Comparison of ENCODE assay signal across 23 mouse cellular contexts in the genomic region with DNA sequence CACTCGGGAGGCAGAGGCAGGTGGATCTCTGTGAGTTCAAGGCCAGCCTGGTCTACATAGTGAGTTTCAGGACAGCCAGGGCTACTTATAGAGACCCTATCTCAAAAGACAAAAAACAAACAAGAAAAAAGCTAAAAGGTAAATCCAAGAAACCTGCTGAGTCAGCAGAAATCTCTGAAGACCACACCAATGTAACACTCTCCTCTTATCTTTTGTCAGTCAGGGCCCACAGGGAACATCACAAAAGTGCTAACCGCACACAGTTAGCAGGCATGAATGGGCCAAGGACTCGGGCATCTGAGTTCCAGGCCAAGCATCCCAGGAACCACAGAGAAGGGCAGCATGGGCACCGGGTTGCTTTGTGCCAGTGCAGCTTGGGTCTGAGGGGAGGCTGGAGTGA. TPM values are rescaled to one million over a fixed set of nuclear protein-coding genes. Genes with fewer than 3 reads are reported as not detected.
"Had no signal": no experiment of that assay in that cellular context is flagged by ENCODE, and none has a peak within 500 bp of the region (broad histone marks: within the 10 kb centered on the region; RNA-seq: fewer than 3 reads in every experiment).

No protein-coding gene starts in this region.

- H3K4me1 ChIP-seq: heart, embryonic 13.5 days; heart, embryonic 15.5 days; hindbrain, embryonic 10.5 days; hindbrain, embryonic 12.5 days; intestine, embryonic 15.5 days; limb, embryonic 13.5 days; liver, embryonic 12.5 days had no signal

- H3K4me2 ChIP-seq: heart, embryonic 11.5 days; heart, embryonic 13.5 days; heart, embryonic 15.5 days; hindbrain, embryonic 12.5 days; hindbrain, embryonic 14.5 days; intestine, embryonic 15.5 days; limb, embryonic 13.5 days; limb, embryonic 15.5 days; liver, embryonic 12.5 days had no signal

- ATAC-seq: hindbrain, embryonic 16.5 days; inflammation-experienced regulatory T-cells, adult 6 months; intestine, embryonic 15.5 days; intestine, postnatal 0 days; liver, embryonic 12.5 days had no signal

- DNase-seq: gastrocnemius, adult 2 months; gastrocnemius, postnatal 10 days; gastrocnemius, postnatal 25 days; heart, adult 2 months; heart, postnatal 14 days; heart, postnatal 4 days; left cerebral cortex, postnatal 4 days had no signal

- H3K4me3 ChIP-seq: gastrocnemius, adult 2 months; heart, adult 2 months; heart, embryonic 13.5 days; heart, embryonic 15.5 days; hindbrain, embryonic 10.5 days; hindbrain, embryonic 12.5 days; intestine, embryonic 15.5 days; layer of hippocampus, adult 2 months; limb, embryonic 13.5 days; limb, embryonic 15.5 days; liver, embryonic 12.5 days had no signal

- H3K27ac ChIP-seq: gastrocnemius, adult 2 months; heart, adult 2 months; heart, embryonic 13.5 days; heart, embryonic 15.5 days; hindbrain, embryonic 10.5 days; hindbrain, embryonic 12.5 days; hindbrain, embryonic 14.5 days; intestine, embryonic 15.5 days; layer of hippocampus, adult 2 months; limb, embryonic 13.5 days; limb, embryonic 15.5 days; liver, embryonic 12.5 days; liver, embryonic 14.5 days had no signal

- H3K9ac ChIP-seq: heart, embryonic 13.5 days; heart, embryonic 15.5 days; hindbrain, embryonic 12.5 days; hindbrain, embryonic 14.5 days; intestine, embryonic 15.5 days; limb, embryonic 13.5 days; limb, embryonic 15.5 days; liver, embryonic 12.5 days; liver, embryonic 14.5 days had no signal

- H3K27me3 ChIP-seq: heart, embryonic 13.5 days; heart, embryonic 15.5 days; hindbrain, embryonic 12.5 days; intestine, embryonic 15.5 days; limb, embryonic 13.5 days; limb, embryonic 15.5 days; liver, embryonic 12.5 days had no signal

- H3K9me3 ChIP-seq: heart, embryonic 13.5 days; heart, embryonic 15.5 days; hindbrain, embryonic 10.5 days; hindbrain, embryonic 12.5 days; intestine, embryonic 15.5 days; limb, embryonic 13.5 days; limb, embryonic 15.5 days; liver, embryonic 12.5 days had no signal

- H3K36me3 ChIP-seq: heart, embryonic 13.5 days; heart, embryonic 15.5 days; hindbrain, embryonic 10.5 days; hindbrain, embryonic 12.5 days; intestine, embryonic 15.5 days; limb, embryonic 13.5 days; liver, embryonic 12.5 days had no signal

RNA-seq across cellular contexts. Expression of a gene that starts 26.2 kb away (rescaled TPM):
- total RNA-seq: granulocyte monocyte progenitor cell, adult 5-6 weeks had no signal
- polyA plus RNA-seq: inflammation-experienced regulatory T-cells, adult 6 months had no signal
